Mouse (Mus musculus) lung, adult 18-20 months (tissue): ENCODE measurements around the gene Rhox2g.
"Not testable (repeated sequence)": the region's sequence is repeated elsewhere in the genome, so short reads cannot be mapped to it uniquely, and the experiment has no call there.

Experiments used
- DNase-seq, 2 experiments: peaks; one replicate each; pipeline ENCODE4 v3.0.0; 2022; ENCODE audit warnings: mixed read lengths in 2 of 2

Rhox2g gene

DNA sequence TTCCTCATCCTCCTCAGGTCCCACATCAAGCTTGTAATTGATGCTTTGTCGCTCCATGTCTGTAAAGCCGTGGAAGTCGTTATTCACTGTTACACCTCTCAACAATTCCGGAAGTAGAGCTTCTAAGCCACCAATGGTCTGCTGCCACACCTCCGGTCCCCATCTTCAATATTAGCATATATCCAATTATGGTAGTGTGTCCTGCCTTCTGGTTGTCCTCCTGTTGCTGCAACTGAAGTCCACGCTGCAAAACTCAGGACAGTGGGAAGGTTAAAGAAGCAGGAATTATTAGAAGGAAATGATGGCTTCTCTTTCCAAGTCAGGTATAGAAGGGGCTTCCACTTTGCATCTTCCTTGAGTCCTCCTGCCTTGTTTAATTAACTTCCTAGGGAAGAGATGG lies at the start of gene Rhox2g:
Rhox2g (minus strand) TSS at position 101 of the 400 bp plus-strand sequence.
- DNase-seq, result not testable (repeated sequence)

DNA sequence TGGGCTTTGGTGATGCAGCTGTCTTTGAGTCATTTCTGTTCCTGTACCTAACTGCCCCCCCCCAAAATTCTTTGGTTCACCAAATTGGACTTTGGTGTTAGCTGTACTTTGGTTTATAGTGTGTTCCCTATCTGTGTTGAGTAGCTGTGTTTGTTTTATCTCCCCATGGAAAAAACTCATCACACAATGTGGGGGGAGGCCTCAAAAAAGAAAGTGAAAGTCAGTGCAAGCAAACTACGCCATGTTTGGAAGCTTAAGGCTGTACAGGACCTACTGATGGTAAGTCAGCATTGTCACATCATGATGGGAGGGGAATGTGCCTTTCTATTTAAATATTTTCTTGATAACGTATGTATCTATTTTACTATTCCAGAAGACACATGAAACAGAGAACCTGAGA lies 49.0 kb upstream of the Rhox2g start:
- DNase-seq, result no peak

DNA sequence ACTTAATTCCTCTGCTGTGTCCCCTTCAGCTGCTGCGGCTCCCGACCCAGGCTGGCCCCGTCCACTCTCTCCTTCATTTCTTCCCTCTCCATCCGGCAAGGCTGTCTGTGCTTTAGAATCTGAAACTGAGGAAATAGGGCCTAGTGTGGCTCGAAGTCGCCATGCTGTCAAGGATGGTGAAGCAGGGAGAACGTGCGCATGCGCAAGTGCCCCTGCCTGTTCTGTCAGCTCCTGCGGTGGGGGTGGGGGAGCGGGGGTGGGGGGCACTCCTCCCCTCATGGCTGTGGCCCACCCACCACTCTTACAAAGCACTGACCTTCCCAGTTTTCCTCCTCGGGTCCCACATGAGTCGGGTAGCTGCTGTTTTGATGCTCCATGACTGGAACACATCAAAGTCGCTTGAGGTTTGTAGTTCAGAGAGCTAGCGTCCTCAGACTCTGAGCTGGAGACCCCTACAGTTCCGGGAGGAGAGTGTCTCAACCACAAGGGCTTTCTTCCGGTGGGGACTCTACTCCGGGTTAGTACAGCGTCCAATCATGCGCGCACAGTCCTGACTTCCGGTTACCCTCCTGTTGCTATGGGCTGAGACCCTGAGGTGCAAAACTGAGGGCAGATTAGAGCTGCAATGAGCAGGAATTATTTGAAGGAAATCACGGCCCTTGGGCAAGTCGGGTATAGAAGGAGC lies 39.9 kb upstream of the Rhox2g start:
- DNase-seq, result no peak

DNA sequence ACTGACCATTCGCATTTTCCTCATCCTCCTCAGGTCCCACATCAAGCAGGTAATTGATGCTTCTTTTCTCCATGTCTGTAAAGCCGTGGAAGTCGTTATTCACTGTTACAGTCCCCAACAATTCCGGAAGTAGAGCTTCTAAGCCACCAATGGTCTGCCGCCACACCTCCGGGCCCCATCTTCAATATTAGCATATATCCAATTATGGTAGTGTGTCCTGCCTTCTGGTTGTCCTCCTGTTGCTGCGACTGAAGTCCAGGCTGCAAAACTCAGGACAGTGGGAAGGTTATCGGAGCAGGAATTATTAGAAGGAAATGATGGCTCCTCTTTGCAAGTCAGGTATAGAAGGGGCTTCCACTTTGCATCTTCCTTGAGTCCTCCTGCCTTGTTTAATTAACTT lies 29.9 kb upstream of the Rhox2g start, which contains the start of gene Rhox2h:
Rhox2h (minus strand) TSS at position 101 of the 400 bp plus-strand sequence.
- not testable (repeated sequence) for DNase-seq

DNA sequence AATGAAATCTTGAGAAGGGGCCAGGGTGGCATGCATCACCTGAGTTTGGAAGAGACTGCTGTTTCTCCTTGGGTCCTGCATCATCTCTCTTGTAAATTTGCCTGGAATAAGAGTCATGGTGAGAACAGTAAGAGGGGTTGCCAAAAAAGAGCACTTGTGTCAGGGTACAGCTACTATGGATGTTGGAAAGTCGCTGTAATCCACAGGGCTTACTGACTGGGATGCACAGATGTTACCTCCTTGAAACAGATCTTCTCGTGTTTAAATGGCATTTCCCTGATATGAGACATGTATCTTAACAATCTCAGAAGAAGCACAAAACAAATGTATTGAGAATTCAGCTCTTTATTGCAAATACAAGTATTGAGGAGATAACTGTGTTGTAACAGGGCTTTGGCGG lies 25.4 kb upstream of the Rhox2g start, which contains the start of gene Rhox3h:
Rhox3h (minus strand) TSS at position 101 of the 400 bp plus-strand sequence.
- not testable (repeated sequence) for DNase-seq

DNA sequence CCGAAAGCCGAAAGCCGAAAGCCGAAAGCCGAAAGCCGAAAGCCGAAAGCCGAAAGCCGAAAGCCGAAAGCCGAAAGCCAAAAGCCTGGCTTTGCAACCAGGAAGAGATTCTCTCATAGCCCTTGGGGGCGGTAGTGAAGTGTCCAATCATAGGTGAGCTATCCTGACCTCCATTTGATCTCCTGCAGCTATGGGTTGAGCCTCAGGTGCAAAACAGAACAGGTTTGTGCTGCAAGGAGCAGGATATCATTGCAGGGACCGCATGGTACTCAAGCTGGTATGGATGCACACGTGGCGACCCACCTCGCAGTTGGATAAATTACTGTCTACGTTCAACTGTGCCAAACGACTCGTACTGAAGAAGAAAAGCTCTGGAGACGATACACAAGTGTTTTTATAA lies 8.0 kb upstream of the Rhox2g start, which contains the start of gene Rhox4g:
Rhox4g (minus strand) TSS at position 101 of the 400 bp plus-strand sequence.
- not testable (repeated sequence) for DNase-seq

DNA sequence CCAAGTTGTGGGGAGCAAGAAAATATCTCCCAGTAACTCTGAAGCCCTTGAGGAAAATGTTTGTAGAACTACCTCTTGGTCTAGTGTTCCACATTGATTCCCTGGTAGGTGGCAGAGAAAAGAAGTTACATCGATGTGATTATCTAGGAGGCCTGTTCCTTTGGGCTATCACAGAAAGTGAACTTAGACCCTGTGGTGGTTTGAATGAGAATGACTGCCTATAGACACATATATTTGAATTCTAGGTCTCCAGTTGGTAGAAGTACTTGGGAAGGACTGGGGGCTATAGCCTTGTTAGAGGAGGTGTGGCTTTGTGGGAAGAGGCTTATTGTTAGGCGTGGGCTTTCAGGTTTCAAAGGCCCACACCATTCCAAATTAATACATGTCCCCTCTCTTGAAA lies 14.8 kb downstream of the Rhox2g start, which contains the start of gene Rhox3g:
Rhox3g (minus strand) TSS at position 101 of the 400 bp plus-strand sequence.
- DNase-seq, result not testable (repeated sequence)

DNA sequence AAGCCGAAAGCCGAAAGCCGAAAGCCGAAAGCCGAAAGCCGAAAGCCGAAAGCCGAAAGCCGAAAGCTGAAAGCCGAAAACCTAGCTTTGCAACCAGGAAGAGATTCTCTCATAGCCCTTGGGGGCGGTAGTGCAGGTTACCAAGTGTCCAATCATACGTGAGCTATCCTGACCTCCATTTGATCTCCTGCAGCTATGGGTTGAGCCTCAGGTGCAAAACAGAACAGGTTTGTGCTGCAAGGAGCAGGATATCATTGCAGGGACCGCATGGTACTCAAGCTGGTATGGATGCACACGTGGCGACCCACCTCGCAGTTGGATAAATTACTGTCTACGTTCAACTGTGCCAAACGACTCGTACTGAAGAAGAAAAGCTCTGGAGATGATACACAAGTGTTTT lies 35.7 kb downstream of the Rhox2g start, which contains the start of gene Rhox4f:
Rhox4f (minus strand) TSS at position 101 of the 400 bp plus-strand sequence.
- DNase-seq, result not testable (repeated sequence)
